Mouse (Mus musculus) intestine, embryonic 14.5 days (tissue): ENCODE measurements around the gene Ttc9. TPM values are rescaled to one million over a fixed set of nuclear protein-coding genes. Genes with fewer than 3 reads are reported as not detected.

Experiments used
- ATAC-seq: fragments of 200-750 bp; cut with Nextera tagmentation; replicated peaks from 2 replicates; pipeline ENCODE4 v1.8.0; 2017; ENCODE audit warnings: low read depth, moderate number of reproducible peaks, moderate TSS enrichment, moderate library complexity; ENCODE audit not compliant: low FRiP score, low TSS enrichment
- DNase-seq: peaks from one replicate; pipeline ENCODE4 v3.0.0-alpha.2; 2018; ENCODE audit warnings: low spot score
- H3K27ac ChIP-seq: fragments of 300-500 bp; sonication (generic); 2 replicates; pipeline ENCODE4 v1.5.1; 2014; ENCODE audit warnings: low read depth, mild to moderate bottlenecking, control low read depth
- H3K27me3 ChIP-seq: fragments of 300-500 bp; sonication (generic); replicated peaks from 2 replicates; pipeline ENCODE4 v1.6.1; 2014; ENCODE audit warnings: low read length, control low read depth; ENCODE audit not compliant: control insufficient read depth, insufficient read depth
- H3K36me3 ChIP-seq: fragments of 300-500 bp; sonication (generic); 2 replicates; pipeline ENCODE4 v1.6.1; 2014; ENCODE audit warnings: low read length, control low read depth; ENCODE audit not compliant: control insufficient read depth, insufficient read depth
- H3K4me1 ChIP-seq: fragments of 300-500 bp; sonication (generic); replicated peaks from 2 replicates; pipeline ENCODE4 v1.6.1; 2014; ENCODE audit warnings: low read length, control low read depth, mixed read lengths; ENCODE audit not compliant: control insufficient read depth, insufficient read depth
- H3K4me2 ChIP-seq: fragments of 300-500 bp; sonication (generic); 2 replicates; pipeline ENCODE4 v1.6.1; 2014; ENCODE audit warnings: low read length
- H3K4me3 ChIP-seq: fragments of 300-500 bp; sonication (generic); 2 replicates; pipeline ENCODE4 v1.5.1; 2014; ENCODE audit warnings: low read depth, low read length, control low read depth, mixed read lengths
- H3K9ac ChIP-seq: fragments of 300-500 bp; sonication (generic); 2 replicates; pipeline ENCODE4 v1.6.1; 2014; ENCODE audit warnings: mild to moderate bottlenecking, low read length
- H3K9me3 ChIP-seq: fragments of 300-500 bp; sonication (generic); 2 replicates; pipeline ENCODE4 v1.6.1; 2016; ENCODE audit warnings: low read length, control low read depth; ENCODE audit not compliant: control insufficient read depth
- WGBS: fragments of 180-500 bp; shearing (Covaris S2); extraction: QIAGEN DNeasy Blood & Tissue Kit; methylation state at CpG from one replicate; pipeline ENCODE4 v1.1.7; 2014; 5-methylcytosine and 5-hydroxymethylcytosine counted together
- polyA plus RNA-seq: library from polyadenylated mRNA; unstranded; fragments of >200 nt; fragmentation: Nextera tagmentation; extraction: Ambion mirVana; gene quantifications from 2 replicates; pipeline ENCODE4 v1.2.1, GENCODE M21; 2014

Ttc9 gene
- 1.3 and 1.4 TPM in 2 replicates for polyA plus RNA-seq

GRCm38 (mm10) chr12:81630915-81631660 lies at the start of gene Ttc9:
Ttc9 (plus strand) TSS chr12:81631249.
- H3K9ac ChIP-seq: peak within 1 kb of the TSS; percentile 44
- peaks cover 60% of the 10 kb centered on the region for H3K27me3 ChIP-seq
- DNase-seq (peak; percentile 76), ATAC-seq (peak; percentile 82)
- no peaks in the 10 kb centered on the region for H3K9me3 ChIP-seq
- H3K4me3 ChIP-seq: peak within 1 kb of the TSS; percentile 47
- peak within 1 kb of the TSS; percentile 93 for H3K4me2 ChIP-seq
- peaks cover 5% of the 10 kb centered on the region; the same call in 1 of the 2 replicates for H3K4me1 ChIP-seq
- H3K36me3 ChIP-seq: no peaks in the 10 kb centered on the region
- no peak within 1 kb of the TSS for H3K27ac ChIP-seq
- WGBS: under 1% methylated on average over 82 of the region's 82 CpGs

- peaks cover 10% of the 10 kb centered on the region for H3K36me3 ChIP-seq
- DNase-seq: peak; percentile 99
- peak; percentile 95 for ATAC-seq
- peak within 1 kb of the TSS; percentile 34 for H3K27ac ChIP-seq
- H3K9me3 ChIP-seq: no peaks in the 10 kb centered on the region
- H3K4me3 ChIP-seq: peak within 1 kb of the TSS; percentile 99
- H3K4me1 ChIP-seq: peaks cover 6% of the 10 kb centered on the region
- peak within 1 kb of the TSS; percentile 89 for H3K4me2 ChIP-seq
- 2% methylated on average over 36 of the region's 36 CpGs for WGBS
- no peaks in the 10 kb centered on the region for H3K27me3 ChIP-seq
- H3K9ac ChIP-seq: peak within 1 kb of the TSS; percentile 83
These were observed 36.0 kb upstream of the Ttc9 start, which contains the start of gene Med6 for GRCm38 (mm10) chr12:81594902-81595671. Med6 (minus strand) TSS chr12:81595008.

DNA sequence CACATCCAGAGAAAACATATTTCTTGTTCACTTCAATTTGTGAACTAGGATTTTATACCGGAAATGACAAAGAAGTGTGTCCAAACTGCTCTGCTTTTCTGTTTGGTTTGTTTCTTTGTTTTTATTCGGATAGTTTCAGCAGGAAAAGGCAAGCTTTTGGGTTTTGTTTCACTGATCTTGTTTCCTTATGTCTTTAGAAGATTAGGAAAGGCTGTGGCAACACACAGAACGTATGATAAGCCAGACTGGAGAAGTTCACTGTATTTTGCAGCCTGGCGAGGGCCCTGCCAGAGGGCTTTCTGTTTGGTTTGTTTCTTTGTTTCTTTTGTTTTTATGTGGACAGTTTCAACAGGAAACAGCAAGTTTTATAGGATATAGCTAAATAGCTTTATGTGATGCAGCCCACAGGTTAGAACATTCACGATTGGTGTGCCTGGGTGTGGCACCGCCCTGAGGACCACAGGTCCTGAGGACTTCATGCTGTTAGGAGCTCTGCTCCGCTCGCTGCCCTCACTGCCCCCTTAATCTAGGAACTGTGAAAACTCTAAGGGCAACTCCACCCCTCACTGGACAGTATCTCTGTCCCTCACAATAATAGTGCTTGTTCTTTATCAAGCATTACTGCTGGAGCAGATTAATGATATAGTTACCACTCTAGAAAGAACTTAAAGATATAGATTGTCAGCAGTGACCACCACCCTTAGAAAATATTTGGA lies 34.3 kb upstream of the Ttc9 start:
- ATAC-seq (no peak), DNase-seq (no peak)
- Histone ChIP-seq H3K9ac (no peak overlapping the region), H3K27ac (no peak overlapping the region), H3K9me3 (no peaks in the 10 kb centered on the region), H3K27me3 (no peaks in the 10 kb centered on the region), H3K4me2 (no peak overlapping the region), H3K4me3 (no peak overlapping the region), H3K4me1 (peaks cover 6% of the 10 kb centered on the region), H3K36me3 (no peaks in the 10 kb centered on the region)
- 79% methylated on average over 8 of the region's 8 CpGs for WGBS

- H3K27ac ChIP-seq: no peak overlapping the region
- no peak for DNase-seq
- H3K27me3 ChIP-seq: no peaks in the 10 kb centered on the region
- H3K36me3 ChIP-seq: no peaks in the 10 kb centered on the region
- no peaks in the 10 kb centered on the region for H3K4me1 ChIP-seq
- no peak for ATAC-seq
- 65% methylated on average over 5 of the region's 5 CpGs for WGBS
- H3K9me3 ChIP-seq: no peaks in the 10 kb centered on the region
- no peak overlapping the region for H3K9ac ChIP-seq
- no peak overlapping the region for H3K4me2 ChIP-seq
- no peak overlapping the region for H3K4me3 ChIP-seq
These were observed 25.9 kb upstream of the Ttc9 start for GRCm38 (mm10) chr12:81604995-81605784.

GRCm38 (mm10) chr12:81609445-81609844 lies 21.6 kb upstream of the Ttc9 start:
- Histone ChIP-seq H3K4me2 (no peak overlapping the region), H3K27ac (no peak overlapping the region), H3K4me1 (no peaks in the 10 kb centered on the region), H3K27me3 (no peaks in the 10 kb centered on the region), H3K9ac (no peak overlapping the region), H3K36me3 (no peaks in the 10 kb centered on the region), H3K4me3 (no peak overlapping the region), H3K9me3 (no peaks in the 10 kb centered on the region)
- no peak for ATAC-seq
- DNase-seq: no peak

GRCm38 (mm10) chr12:81615807-81616206 lies 15.2 kb upstream of the Ttc9 start:
- ATAC-seq: no peak

DNA sequence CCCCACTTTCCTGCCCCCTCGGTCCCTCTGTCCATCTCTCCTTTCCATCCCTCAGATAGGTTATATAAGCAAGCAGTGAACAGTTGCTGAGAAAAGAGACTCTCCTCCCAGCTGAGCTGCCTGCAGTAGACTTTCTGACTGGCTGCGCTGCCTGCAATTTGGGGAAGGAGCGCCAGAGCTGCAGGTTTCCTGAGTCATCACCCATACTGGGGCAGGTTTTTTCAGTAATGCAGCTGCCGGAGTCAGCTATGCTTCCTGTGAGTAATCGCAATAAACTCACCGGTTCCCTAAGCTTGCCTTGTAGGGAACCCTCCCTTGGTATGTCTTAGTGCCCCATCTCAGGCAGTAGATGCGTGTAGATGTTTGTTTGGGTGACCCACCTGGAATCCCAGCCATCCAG lies 14.1 kb upstream of the Ttc9 start:
- Histone ChIP-seq H3K4me1 (no peaks in the 10 kb centered on the region), H3K27ac (no peak overlapping the region), H3K4me3 (no peak overlapping the region), H3K27me3 (no peaks in the 10 kb centered on the region), H3K36me3 (no peaks in the 10 kb centered on the region), H3K9ac (no peak overlapping the region), H3K9me3 (no peaks in the 10 kb centered on the region), H3K4me2 (no peak overlapping the region)
- DNase-seq: no peak
- 54% methylated on average over 7 of the region's 7 CpGs for WGBS
- no peak for ATAC-seq

More at GRCm38 (mm10) chr12:81615807-81616206, 15.2 kb upstream of the Ttc9 start:
- no peaks in the 10 kb centered on the region for H3K36me3 ChIP-seq
- no peak overlapping the region for H3K9ac ChIP-seq
- 82% methylated on average over 6 of the region's 6 CpGs for WGBS
- no peak overlapping the region for H3K27ac ChIP-seq
- no peaks in the 10 kb centered on the region for H3K27me3 ChIP-seq
- H3K4me3 ChIP-seq: no peak overlapping the region
- H3K4me1 ChIP-seq: no peaks in the 10 kb centered on the region
- H3K9me3 ChIP-seq: no peaks in the 10 kb centered on the region
- no peak overlapping the region for H3K4me2 ChIP-seq
- no peak for DNase-seq

DNA sequence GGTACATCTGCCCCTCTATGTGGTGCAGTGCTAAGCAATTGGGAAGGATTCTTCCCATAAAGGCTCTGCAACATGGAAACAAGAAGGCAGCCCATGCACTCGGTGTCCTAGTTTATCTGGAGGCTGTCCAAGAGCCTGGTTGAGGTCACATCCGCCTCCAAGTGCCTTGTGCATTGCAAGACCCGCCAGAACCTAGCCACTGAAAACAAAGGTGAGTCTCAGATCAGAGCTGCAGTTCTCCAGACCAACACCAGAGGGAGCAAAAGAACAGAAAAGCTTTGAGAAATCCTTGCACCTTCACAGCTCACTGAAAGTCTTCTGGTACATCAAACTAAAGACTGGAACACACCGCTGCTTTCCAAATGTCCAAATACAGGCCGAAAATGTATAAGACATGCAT lies 11.7 kb upstream of the Ttc9 start:
- Histone ChIP-seq H3K9ac (no peak overlapping the region), H3K4me3 (no peak overlapping the region), H3K9me3 (no peaks in the 10 kb centered on the region), H3K27ac (no peak overlapping the region), H3K27me3 (no peaks in the 10 kb centered on the region), H3K4me1 (no peaks in the 10 kb centered on the region), H3K4me2 (no peak overlapping the region), H3K36me3 (no peaks in the 10 kb centered on the region)
- 14% methylated on average over 5 of the region's 5 CpGs for WGBS
- DNase-seq: peak; percentile 86
- ATAC-seq: no peak
